Mouse (Mus musculus) heart, embryonic 16.5 days (tissue): ENCODE measurements at regions not wholly inside any gene's neighbourhood (a gene's known extent, or its start where the extent isn't known, plus 50 kb on each side); places are given as distances from the start of the nearest gene placed in this dataset.
A peak's percentile ranks its signal among the peaks of the same experiment; 100 is the strongest.

Experiments
- ATAC-seq: fragments of 200-750 bp; cut with Nextera tagmentation; replicated peaks from 2 replicates; pipeline ENCODE4 v1.8.0; 2017; ENCODE audit warnings: moderate number of reproducible peaks; ENCODE audit not compliant: insufficient read depth, low FRiP score; ENCODE audit errors: extremely low read depth
- H3K27ac ChIP-seq: fragments of 300-500 bp; sonication (generic); 2 replicates; pipeline ENCODE4 v1.5.1; 2014; ENCODE audit warnings: mild to moderate bottlenecking, low read length, control low read depth, moderate library complexity
- H3K27me3 ChIP-seq: fragments of 300-500 bp; sonication (generic); 2 replicates; pipeline ENCODE4 v1.6.1; 2014; ENCODE audit warnings: low read length, mixed read lengths; ENCODE audit not compliant: control insufficient read depth, insufficient read depth
- H3K36me3 ChIP-seq: fragments of 300-500 bp; sonication (generic); 2 replicates; pipeline ENCODE4 v1.6.1; 2014; ENCODE audit not compliant: control insufficient read depth, insufficient read depth
- H3K4me1 ChIP-seq: fragments of 300-500 bp; sonication (generic); 2 replicates; pipeline ENCODE4 v1.6.1; 2014; ENCODE audit warnings: low read length, mixed read lengths; ENCODE audit not compliant: control insufficient read depth, insufficient read depth
- H3K4me2 ChIP-seq: fragments of 300-500 bp; sonication (generic); 2 replicates; pipeline ENCODE4 v1.6.1; 2014; ENCODE audit warnings: low read depth, mild to moderate bottlenecking, control low read depth, low read length
- H3K4me3 ChIP-seq: fragments of 300-500 bp; sonication (generic); 2 replicates; pipeline ENCODE4 v1.5.1; 2014; ENCODE audit warnings: mild to moderate bottlenecking, control low read depth, low read length
- H3K9ac ChIP-seq: fragments of 300-500 bp; sonication (generic); 2 replicates; pipeline ENCODE4 v1.6.1; 2014; ENCODE audit warnings: low read length, control low read depth
- H3K9me3 ChIP-seq: fragments of 300-500 bp; sonication (generic); replicated peaks from 2 replicates; pipeline ENCODE4 v1.6.1; 2016; ENCODE audit warnings: low read length; ENCODE audit not compliant: control insufficient read depth
- WGBS: fragments of 180-500 bp; shearing (Covaris S2); extraction: QIAGEN DNeasy Blood & Tissue Kit; methylation state at CpG from one replicate; pipeline ENCODE4 v1.1.7; 2014; 5-methylcytosine and 5-hydroxymethylcytosine counted together

GRCm38 (mm10) chr13:110752746-110753145 lies 357.9 kb downstream of the Plk2 start:
- Histone ChIP-seq H3K27me3 (no peaks in the 10 kb centered on the region), H3K4me3 (no peak overlapping the region), H3K36me3 (no peaks in the 10 kb centered on the region), H3K9ac (no peak overlapping the region), H3K9me3 (no peaks in the 10 kb centered on the region), H3K4me2 (no peak overlapping the region), H3K4me1 (no peaks in the 10 kb centered on the region; the same call in 1 of the 2 replicates), H3K27ac (no peak overlapping the region)
- 82% methylated on average over 4 of the region's 4 CpGs for WGBS
- no peak for ATAC-seq

GRCm38 (mm10) chr13:110754548-110754947 lies 359.7 kb downstream of the Plk2 start:
- Histone ChIP-seq H3K4me2 (no peak overlapping the region), H3K9ac (no peak overlapping the region), H3K27ac (no peak overlapping the region), H3K9me3 (no peaks in the 10 kb centered on the region), H3K4me1 (no peaks in the 10 kb centered on the region), H3K4me3 (no peak overlapping the region), H3K36me3 (no peaks in the 10 kb centered on the region), H3K27me3 (no peaks in the 10 kb centered on the region)
- no peak; the same call in 1 of the 2 replicates for ATAC-seq
- 61% methylated on average over 9 of the region's 9 CpGs for WGBS

- Histone ChIP-seq H3K9me3 (no peaks in the 10 kb centered on the region), H3K36me3 (no peaks in the 10 kb centered on the region), H3K4me2 (no peak overlapping the region), H3K4me1 (no peaks in the 10 kb centered on the region), H3K9ac (no peak overlapping the region), H3K27ac (no peak overlapping the region), H3K27me3 (no peaks in the 10 kb centered on the region), H3K4me3 (no peak overlapping the region)
- WGBS = 25% methylated on average over 2 of the region's 2 CpGs
- no peak; the same call in 1 of the 2 replicates for ATAC-seq
Measured at GRCm38 (mm10) chr13:110756877-110757276, 362.0 kb downstream of the Plk2 start.

GRCm38 (mm10) chr13:110769210-110769609 lies 374.4 kb downstream of the Plk2 start:
- no peaks in the 10 kb centered on the region for H3K4me1 ChIP-seq
- H3K9me3 ChIP-seq = no peaks in the 10 kb centered on the region
- no peak overlapping the region for H3K27ac ChIP-seq
- H3K36me3 ChIP-seq = no peaks in the 10 kb centered on the region
- no peak for ATAC-seq
- no peaks in the 10 kb centered on the region for H3K27me3 ChIP-seq
- H3K9ac ChIP-seq = no peak overlapping the region
- no peak overlapping the region for H3K4me3 ChIP-seq
- H3K4me2 ChIP-seq = no peak overlapping the region

- Histone ChIP-seq H3K27me3 (no peaks in the 10 kb centered on the region), H3K4me3 (no peak overlapping the region), H3K4me1 (no peaks in the 10 kb centered on the region), H3K27ac (no peak overlapping the region), H3K4me2 (no peak overlapping the region), H3K36me3 (no peaks in the 10 kb centered on the region), H3K9me3 (no peaks in the 10 kb centered on the region), H3K9ac (no peak overlapping the region)
- ATAC-seq = no peak
Measured at GRCm38 (mm10) chr13:110775251-110775650, 380.4 kb downstream of the Plk2 start.

GRCm38 (mm10) chr13:110784162-110784785 lies 389.4 kb downstream of the Plk2 start:
- Histone ChIP-seq H3K27ac (no peak overlapping the region), H3K4me3 (no peak overlapping the region), H3K4me2 (no peak overlapping the region), H3K36me3 (no peaks in the 10 kb centered on the region), H3K9me3 (no peaks in the 10 kb centered on the region), H3K9ac (no peak overlapping the region), H3K4me1 (no peaks in the 10 kb centered on the region), H3K27me3 (no peaks in the 10 kb centered on the region)
- ATAC-seq = no peak
- 76% methylated on average over 12 of the region's 12 CpGs for WGBS

GRCm38 (mm10) chr13:110784822-110785221 lies 390.0 kb downstream of the Plk2 start:
- no peak overlapping the region for H3K9ac ChIP-seq
- H3K4me2 ChIP-seq = no peak overlapping the region
- H3K9me3 ChIP-seq = no peaks in the 10 kb centered on the region
- no peaks in the 10 kb centered on the region for H3K27me3 ChIP-seq
- no peak overlapping the region for H3K27ac ChIP-seq
- 64% methylated on average over 5 of the region's 5 CpGs for WGBS
- H3K36me3 ChIP-seq = no peaks in the 10 kb centered on the region
- no peaks in the 10 kb centered on the region for H3K4me1 ChIP-seq
- ATAC-seq = no peak
- H3K4me3 ChIP-seq = no peak overlapping the region

- Histone ChIP-seq H3K36me3 (no peaks in the 10 kb centered on the region), H3K4me3 (no peak overlapping the region), H3K27me3 (no peaks in the 10 kb centered on the region), H3K9ac (no peak overlapping the region), H3K4me2 (no peak overlapping the region), H3K9me3 (no peaks in the 10 kb centered on the region), H3K27ac (peak overlapping the region; percentile 31), H3K4me1 (peaks cover 7% of the 10 kb centered on the region; the same call in 1 of the 2 replicates)
- ATAC-seq = 0 out of 2 replicates have a peak, but pooled peaks have one; percentile 41
- WGBS = 30% methylated on average over 7 of the region's 7 CpGs
Measured at GRCm38 (mm10) chr13:110798313-110798712, 403.5 kb downstream of the Plk2 start.

GRCm38 (mm10) chr13:110802841-110803240 lies 408.0 kb downstream of the Plk2 start:
- peaks cover 7% of the 10 kb centered on the region; the same call in 1 of the 2 replicates for H3K4me1 ChIP-seq
- H3K36me3 ChIP-seq = no peaks in the 10 kb centered on the region
- no peaks in the 10 kb centered on the region for H3K9me3 ChIP-seq
- no peak overlapping the region for H3K4me3 ChIP-seq
- 66% methylated on average over 6 of the region's 6 CpGs for WGBS
- no peak overlapping the region for H3K4me2 ChIP-seq
- H3K27me3 ChIP-seq = no peaks in the 10 kb centered on the region
- no peak for ATAC-seq
- H3K9ac ChIP-seq = no peak overlapping the region
- no peak overlapping the region for H3K27ac ChIP-seq
